ENCODE assay signal across 24 mouse cellular contexts in genomic region chr17:10284772-10285171, GRCm38 (mm10). TPM values are rescaled to one million over a fixed set of nuclear protein-coding genes. Genes with fewer than 3 reads are reported as not detected.
DNase-seq lines count a peak whose midpoint lies in the region; ATAC-seq lines count a peak whose summit lies in the region.
"Had no signal": no experiment of that assay in that cellular context is flagged by ENCODE, and none has a peak within 500 bp of the region (broad histone marks: within the 10 kb centered on the region; RNA-seq: fewer than 3 reads in every experiment).

No protein-coding gene starts in this region.

- H3K4me1 ChIP-seq in forebrain, embryonic 16.5 days (replicated peaks; ENCODE audit: control insufficient read depth, insufficient read depth, low read length), result peaks cover 11% of the 10 kb centered on the region
- H3K4me1 ChIP-seq in forebrain, embryonic 13.5 days, result peaks cover 35% of the 10 kb centered on the region
- H3K4me1 ChIP-seq in heart, embryonic 15.5 days (replicated peaks), result peaks cover 39% of the 10 kb centered on the region
- H3K4me1 ChIP-seq in hindbrain, embryonic 16.5 days (ENCODE audit: control insufficient read depth, insufficient read depth, low read depth, low read length), result peaks cover 13% of the 10 kb centered on the region
- H3K4me1 ChIP-seq in hindbrain, embryonic 11.5 days (replicated peaks; ENCODE audit: control insufficient read depth, insufficient read depth, low read length), result no peaks in the 10 kb centered on the region
- H3K4me1 ChIP-seq: stomach, embryonic 15.5 days had no signal

- 36% methylated on average over 2 of the region's 2 CpGs for WGBS in forebrain, embryonic 16.5 days
- WGBS in forebrain, embryonic 13.5 days, result 36% methylated on average over 2 of the region's 2 CpGs
- WGBS in heart, embryonic 15.5 days, result 41% methylated on average over 2 of the region's 2 CpGs
- WGBS in hindbrain, embryonic 16.5 days, result 37% methylated on average over 2 of the region's 2 CpGs
- 69% methylated on average over 2 of the region's 2 CpGs for WGBS in hindbrain, embryonic 11.5 days

- no peak overlapping the region for H3K9ac ChIP-seq in forebrain, embryonic 16.5 days (replicated peaks; ENCODE audit: low read depth, low read length)
- no peak overlapping the region for H3K9ac ChIP-seq in forebrain, embryonic 13.5 days
- no peak overlapping the region for H3K9ac ChIP-seq in heart, embryonic 15.5 days
- H3K9ac ChIP-seq in hindbrain, embryonic 16.5 days (ENCODE audit: low read depth, low read length), result no peak overlapping the region
- no peak overlapping the region for H3K9ac ChIP-seq in hindbrain, embryonic 11.5 days (ENCODE audit: low read depth, low read length)
- H3K9ac ChIP-seq: limb, embryonic 13.5 days; lung, embryonic 15.5 days; stomach, embryonic 15.5 days had no signal

- H3K27ac ChIP-seq in forebrain, embryonic 16.5 days (ENCODE audit: low read length), result no peak overlapping the region
- H3K27ac ChIP-seq in forebrain, embryonic 13.5 days, result no peak overlapping the region
- no peak overlapping the region for H3K27ac ChIP-seq in heart, embryonic 15.5 days
- H3K27ac ChIP-seq in hindbrain, embryonic 16.5 days (ENCODE audit: low read depth, low read length), result no peak overlapping the region
- H3K27ac ChIP-seq in hindbrain, embryonic 11.5 days (ENCODE audit: low read depth, low read length), result no peak overlapping the region
- H3K27ac ChIP-seq: heart, embryonic 10.5 days; kidney, postnatal 0 days; limb, embryonic 13.5 days; lung, embryonic 15.5 days; midbrain, embryonic 10.5 days; stomach, embryonic 15.5 days had no signal

- peaks cover 2% of the 10 kb centered on the region; the same call in 1 of the 2 replicates for H3K36me3 ChIP-seq in forebrain, embryonic 16.5 days (ENCODE audit: control insufficient read depth, insufficient read depth)
- H3K36me3 ChIP-seq in forebrain, embryonic 13.5 days (ENCODE audit: poor library complexity, severe bottlenecking), result peaks cover 4% of the 10 kb centered on the region; the same call in 1 of the 2 replicates
- H3K36me3 ChIP-seq in heart, embryonic 15.5 days, result peaks cover 9% of the 10 kb centered on the region
- no peaks in the 10 kb centered on the region for H3K36me3 ChIP-seq in hindbrain, embryonic 16.5 days (ENCODE audit: control insufficient read depth, insufficient read depth, low read length)
- H3K36me3 ChIP-seq in hindbrain, embryonic 11.5 days (ENCODE audit: control insufficient read depth, insufficient read depth, low read length), result no peaks in the 10 kb centered on the region
- H3K36me3 ChIP-seq: stomach, embryonic 15.5 days had no signal

- intact Hi-C loops in heart, postnatal 25 days (cut with DNase I), result no loop called here

- no peak for DNase-seq in heart, postnatal 25 days (ENCODE audit: low spot score)
- no peak for DNase-seq in hindbrain, embryonic 11.5 days (ENCODE audit: low spot score)
- peak; percentile 12 for DNase-seq in ZHBTc4 (ENCODE audit: low read depth, low spot score)
- DNase-seq: adrenal gland, postnatal 14 days; cerebellum, adult 11 months; cerebellum, adult 9-10 months; cerebellum, postnatal 36 days; gastrocnemius, postnatal 25 days; kidney, adult 8-10 months; kidney, postnatal 4 days; right cerebral cortex, postnatal 25 days had no signal

- 0 out of 2 replicates have a peak, but pooled peaks have one; percentile 18 for ATAC-seq in forebrain, embryonic 16.5 days
- ATAC-seq in forebrain, embryonic 13.5 days, result no peak
- ATAC-seq in heart, embryonic 15.5 days (replicated peaks; ENCODE audit: insufficient number of reproducible peaks, insufficient read depth, low FRiP score, low read depth), result no peak
- peak; percentile 54; the same call in 1 of the 2 replicates for ATAC-seq in hindbrain, embryonic 16.5 days
- ATAC-seq in hindbrain, embryonic 11.5 days (ENCODE audit: low FRiP score), result no peak
- ATAC-seq: intestine, embryonic 16.5 days; Patski had no signal

- no peaks in the 10 kb centered on the region for H3K27me3 ChIP-seq in forebrain, embryonic 16.5 days (replicated peaks; ENCODE audit: control insufficient read depth, insufficient read depth, low read length)
- no peaks in the 10 kb centered on the region for H3K27me3 ChIP-seq in forebrain, embryonic 13.5 days
- H3K27me3 ChIP-seq in heart, embryonic 15.5 days, result no peaks in the 10 kb centered on the region
- no peaks in the 10 kb centered on the region for H3K27me3 ChIP-seq in hindbrain, embryonic 16.5 days (replicated peaks; ENCODE audit: control insufficient read depth, insufficient read depth, low read length)
- H3K27me3 ChIP-seq in hindbrain, embryonic 11.5 days (ENCODE audit: control insufficient read depth, insufficient read depth, low read length), result no peaks in the 10 kb centered on the region
- H3K27me3 ChIP-seq: limb, embryonic 13.5 days; lung, embryonic 15.5 days; Patski; stomach, embryonic 15.5 days had no signal

- H3K9me3 ChIP-seq in forebrain, embryonic 16.5 days (ENCODE audit: control insufficient read depth, low read length), result no peaks in the 10 kb centered on the region
- no peaks in the 10 kb centered on the region for H3K9me3 ChIP-seq in forebrain, embryonic 13.5 days (replicated peaks)
- no peaks in the 10 kb centered on the region for H3K9me3 ChIP-seq in heart, embryonic 15.5 days (replicated peaks)
- no peaks in the 10 kb centered on the region for H3K9me3 ChIP-seq in hindbrain, embryonic 16.5 days (ENCODE audit: control insufficient read depth, low read length)
- H3K9me3 ChIP-seq in hindbrain, embryonic 11.5 days (ENCODE audit: control insufficient read depth, low read length), result no peaks in the 10 kb centered on the region
- H3K9me3 ChIP-seq: heart, embryonic 10.5 days; limb, embryonic 13.5 days; lung, embryonic 15.5 days; midbrain, embryonic 10.5 days; stomach, embryonic 15.5 days had no signal

- H3K4me2 ChIP-seq in forebrain, embryonic 16.5 days (ENCODE audit: low read length), result no peak overlapping the region
- H3K4me2 ChIP-seq in forebrain, embryonic 13.5 days, result no peak overlapping the region; the same call in 1 of the 2 replicates
- peak overlapping the region; percentile 21; the same call in 1 of the 2 replicates for H3K4me2 ChIP-seq in heart, embryonic 15.5 days
- peak overlapping the region; percentile 25; the same call in 1 of the 2 replicates for H3K4me2 ChIP-seq in hindbrain, embryonic 16.5 days (ENCODE audit: low read length)
- no peak overlapping the region for H3K4me2 ChIP-seq in hindbrain, embryonic 11.5 days (replicated peaks; ENCODE audit: low read depth, low read length)
- H3K4me2 ChIP-seq: limb, embryonic 13.5 days; liver, embryonic 11.5 days; lung, embryonic 15.5 days; stomach, embryonic 15.5 days had no signal

- no peak overlapping the region for H3K4me3 ChIP-seq in forebrain, embryonic 16.5 days (replicated peaks; ENCODE audit: low read length)
- H3K4me3 ChIP-seq in forebrain, embryonic 13.5 days, result no peak overlapping the region
- H3K4me3 ChIP-seq in heart, embryonic 15.5 days, result no peak overlapping the region
- no peak overlapping the region for H3K4me3 ChIP-seq in hindbrain, embryonic 16.5 days (ENCODE audit: low read length)
- H3K4me3 ChIP-seq in hindbrain, embryonic 11.5 days (ENCODE audit: low read depth, low read length), result no peak overlapping the region
- H3K4me3 ChIP-seq: heart, embryonic 10.5 days; limb, embryonic 13.5 days; lung, embryonic 15.5 days; midbrain, embryonic 10.5 days; stomach, embryonic 15.5 days had no signal

RNA-seq across cellular contexts. Expression of gene Qk, which starts 34.9 kb away (rescaled TPM):
- polyA plus RNA-seq in forebrain, embryonic 16.5 days (2015; fragmentation: Nextera tagmentation; extraction: Ambion mirVana), result 37.6 and 43.6 TPM in 2 replicates
- 54.1 and 56.1 TPM in 2 replicates for polyA plus RNA-seq in forebrain, embryonic 13.5 days (2015; fragmentation: Nextera tagmentation; extraction: Ambion mirVana)
- polyA plus RNA-seq in heart, embryonic 15.5 days (2015; fragmentation: Nextera tagmentation; extraction: Ambion mirVana), result 34.3 and 43.3 TPM in 2 replicates
- 100 to 1,000 TPM; 444 to 447 TPM for total RNA-seq in heart, postnatal 25 days (2021)
- 46.3 and 47.5 TPM in 2 replicates for polyA plus RNA-seq in hindbrain, embryonic 16.5 days (2015; fragmentation: Nextera tagmentation; extraction: Ambion mirVana)
- polyA plus RNA-seq in hindbrain, embryonic 11.5 days (2014; fragmentation: Nextera tagmentation; extraction: Ambion mirVana), result 64.2 and 76.5 TPM in 2 replicates

Comparison
In these comparisons a context has a peak if more than half of its experiments do, and no peak if none do; other contexts are left out.
1. ATAC-seq: peak in forebrain, embryonic 16.5 days (single experiment) and hindbrain, embryonic 16.5 days (single experiment); none in forebrain, embryonic 13.5 days (single experiment), heart, embryonic 15.5 days (single experiment) and hindbrain, embryonic 11.5 days (single experiment).
2. H3K4me2 ChIP-seq: peak in heart, embryonic 15.5 days (single experiment) and hindbrain, embryonic 16.5 days (single experiment); none in forebrain, embryonic 16.5 days (single experiment), forebrain, embryonic 13.5 days (single experiment) and hindbrain, embryonic 11.5 days (single experiment).